Mouse (Mus musculus) intestine, postnatal 0 days (tissue): Measurements from ENCODE around the gene Ascl2. TPM values are rescaled to one million over a fixed set of nuclear protein-coding genes. Genes with fewer than 3 reads are reported as not detected.

ENCODE experiments used
- ATAC-seq: fragments of 200-750 bp; cut with Nextera tagmentation; 2 replicates; pipeline ENCODE4 v1.8.0; 2017; ENCODE audit warnings: mild to moderate bottlenecking, moderate TSS enrichment, moderate library complexity
- H3K27ac ChIP-seq: fragments of 300-500 bp; sonication (generic); 2 replicates; pipeline ENCODE4 v1.5.1; 2014; ENCODE audit warnings: mild to moderate bottlenecking, low read depth, low read length, moderate library complexity
- H3K27me3 ChIP-seq: fragments of 300-500 bp; sonication (generic); replicated peaks from 2 replicates; pipeline ENCODE4 v1.6.1; 2014; ENCODE audit warnings: low read length, mixed read lengths; ENCODE audit not compliant: control insufficient read depth, insufficient read depth
- H3K36me3 ChIP-seq: fragments of 300-500 bp; sonication (generic); 2 replicates; pipeline ENCODE4 v1.6.1; 2014; ENCODE audit warnings: mild to moderate bottlenecking, moderate library complexity; ENCODE audit not compliant: control insufficient read depth, insufficient read depth
- H3K4me1 ChIP-seq: fragments of 300-500 bp; sonication (generic); replicated peaks from 2 replicates; pipeline ENCODE4 v1.6.1; 2014; ENCODE audit warnings: antibody characterized with exemption, low read length, mixed read lengths; ENCODE audit not compliant: control insufficient read depth, insufficient read depth
- H3K4me2 ChIP-seq: fragments of 300-500 bp; sonication (generic); replicated peaks from 2 replicates; pipeline ENCODE4 v1.6.1; 2014; ENCODE audit warnings: low read depth, mild to moderate bottlenecking, moderate library complexity
- H3K4me3 ChIP-seq: fragments of 300-500 bp; sonication (generic); 2 replicates; pipeline ENCODE4 v1.5.1; 2014; ENCODE audit warnings: low read depth, low read length
- H3K9ac ChIP-seq: fragments of 300-500 bp; sonication (generic); 2 replicates; pipeline ENCODE4 v1.6.1; 2014; ENCODE audit warnings: mild to moderate bottlenecking, low read depth, low read length
- H3K9me3 ChIP-seq: fragments of 300-500 bp; sonication (generic); 2 replicates; pipeline ENCODE4 v1.6.1; 2016; ENCODE audit warnings: mixed run types; ENCODE audit not compliant: control insufficient read depth
- CTCF ChIP-seq: sonication (generic); IDR thresholded peaks from 2 replicates; pipeline ENCODE4 v1.5.1; 2016; ENCODE audit warnings: low read depth, mild to moderate bottlenecking, control low read depth, antibody characterized with exemption, moderate library complexity
- WGBS: fragments of 180-500 bp; shearing (Covaris S2); extraction: QIAGEN DNeasy Blood & Tissue Kit; methylation state at CpG from one replicate; pipeline ENCODE4 v1.1.7; 2014; 5-methylcytosine and 5-hydroxymethylcytosine counted together
- polyA plus RNA-seq: library from polyadenylated mRNA; unstranded; fragments of >200 nt; fragmentation: Nextera tagmentation; extraction: Ambion mirVana; gene quantifications from 2 replicates; pipeline ENCODE4 v1.2.1, GENCODE M21; 2015

Gene Ascl2
- polyA plus RNA-seq, 1 experiment from 2014 or later: 6.8 TPM

- Histone ChIP-seq H3K27me3 (no peaks in the 10 kb centered on the region), H3K4me1 (no peaks in the 10 kb centered on the region), H3K9me3 (no peaks in the 10 kb centered on the region), H3K27ac (no peak overlapping the region), H3K4me3 (no peak overlapping the region), H3K36me3 (no peaks in the 10 kb centered on the region), H3K4me2 (no peak overlapping the region), H3K9ac (no peak overlapping the region)
- WGBS: 30% methylated on average over 3 of the region's 3 CpGs
- peak; percentile 75 for TF ChIP-seq CTCF
- peak; percentile 54 for ATAC-seq
Observed at GRCm38 (mm10) chr7:143002679-143003078, 33.6 kb upstream of the Ascl2 start.

DNA sequence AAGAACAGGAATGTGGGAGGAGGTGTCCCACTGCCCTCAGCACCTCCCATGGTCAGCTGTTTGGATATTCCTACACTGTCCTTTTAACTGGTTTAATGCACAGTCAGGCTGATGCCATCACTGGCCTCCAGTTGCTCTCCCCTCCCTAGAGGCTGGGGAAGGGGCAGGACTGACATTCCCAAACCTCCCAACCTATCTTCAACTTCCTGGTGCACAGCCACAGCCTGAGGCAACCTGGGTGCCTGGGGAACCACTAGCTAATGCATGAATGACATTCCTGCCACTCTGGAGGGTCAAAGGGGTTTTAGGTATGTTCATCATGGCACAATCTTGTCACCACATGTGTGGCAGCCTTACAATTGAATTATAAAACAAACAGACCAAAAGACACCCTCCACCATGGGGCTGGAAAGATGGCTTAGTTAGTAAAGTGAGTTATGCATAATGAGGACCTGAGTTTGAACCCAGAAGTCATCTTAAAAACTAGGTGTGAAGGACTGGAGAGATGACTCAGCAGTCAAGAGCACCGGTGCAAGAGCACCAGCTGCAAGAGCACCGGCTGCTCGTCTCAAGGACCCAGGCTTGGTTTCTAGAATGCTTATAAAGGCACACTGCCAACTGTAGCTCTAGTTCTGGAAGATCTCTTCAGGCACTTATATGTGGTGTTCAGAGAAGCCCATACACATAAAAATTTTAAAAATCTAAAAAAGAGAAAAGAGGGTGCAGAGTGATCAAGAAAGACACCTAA, 28.5 kb upstream of the Ascl2 start:
- H3K27me3 ChIP-seq: no peaks in the 10 kb centered on the region
- no peak overlapping the region for H3K27ac ChIP-seq
- H3K4me2 ChIP-seq: no peak overlapping the region
- 46% methylated on average over 3 of the region's 3 CpGs for whole genome bisulfite sequencing
- no peaks in the 10 kb centered on the region for H3K9me3 ChIP-seq
- H3K36me3 ChIP-seq: no peaks in the 10 kb centered on the region
- no peak for TF ChIP-seq CTCF
- no peaks in the 10 kb centered on the region for H3K4me1 ChIP-seq
- ATAC-seq: no peak
- H3K4me3 ChIP-seq: no peak overlapping the region
- H3K9ac ChIP-seq: no peak overlapping the region

DNA sequence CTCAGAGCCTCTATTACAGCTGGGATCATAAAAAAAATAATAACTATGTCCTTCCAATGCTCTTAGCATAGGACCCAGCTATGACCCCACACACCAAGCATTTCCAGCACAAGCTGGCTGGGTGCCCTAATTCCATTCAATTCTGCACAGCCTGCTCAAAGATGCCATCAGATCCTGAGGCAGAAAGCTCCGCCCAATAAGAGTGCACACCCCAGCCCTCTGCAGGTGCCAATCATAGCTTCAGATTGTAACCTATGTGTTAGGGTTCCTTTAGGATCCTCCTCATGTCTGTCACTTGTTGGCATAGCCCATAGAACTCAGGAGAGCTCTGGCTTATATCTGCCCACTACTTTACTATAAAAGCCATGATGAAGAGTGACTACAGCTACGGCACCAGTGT, 27.9 kb upstream of the Ascl2 start:
- Histone ChIP-seq H3K27me3 (no peaks in the 10 kb centered on the region), H3K9me3 (no peaks in the 10 kb centered on the region), H3K4me2 (no peak overlapping the region), H3K36me3 (no peaks in the 10 kb centered on the region), H3K4me1 (no peaks in the 10 kb centered on the region), H3K4me3 (no peak overlapping the region), H3K9ac (no peak overlapping the region), H3K27ac (no peak overlapping the region)
- no peak for ATAC-seq
- no peak for TF ChIP-seq CTCF
- 89% methylated on average over 2 of the region's 2 CpGs for WGBS

- H3K36me3 ChIP-seq: no peaks in the 10 kb centered on the region
- ATAC-seq: no peak
- no peaks in the 10 kb centered on the region for H3K27me3 ChIP-seq
- no peak overlapping the region for H3K9ac ChIP-seq
- no peak overlapping the region for H3K27ac ChIP-seq
- TF ChIP-seq CTCF: no peak
- H3K4me3 ChIP-seq: no peak overlapping the region
- no peak overlapping the region for H3K4me2 ChIP-seq
- 68% methylated on average over 3 of the region's 3 CpGs for WGBS
- no peaks in the 10 kb centered on the region for H3K4me1 ChIP-seq
- no peaks in the 10 kb centered on the region for H3K9me3 ChIP-seq
Observed at GRCm38 (mm10) chr7:142995630-142996338, 26.7 kb upstream of the Ascl2 start.

- no peaks in the 10 kb centered on the region for H3K4me1 ChIP-seq
- no peak overlapping the region for H3K4me2 ChIP-seq
- no peaks in the 10 kb centered on the region for H3K36me3 ChIP-seq
- no peak overlapping the region for H3K27ac ChIP-seq
- TF ChIP-seq CTCF: no peak
- no peaks in the 10 kb centered on the region for H3K9me3 ChIP-seq
- ATAC-seq: no peak
- no peaks in the 10 kb centered on the region for H3K27me3 ChIP-seq
- no peak overlapping the region for H3K4me3 ChIP-seq
- H3K9ac ChIP-seq: no peak overlapping the region
Observed at GRCm38 (mm10) chr7:142995004-142995403, 25.9 kb upstream of the Ascl2 start.

DNA sequence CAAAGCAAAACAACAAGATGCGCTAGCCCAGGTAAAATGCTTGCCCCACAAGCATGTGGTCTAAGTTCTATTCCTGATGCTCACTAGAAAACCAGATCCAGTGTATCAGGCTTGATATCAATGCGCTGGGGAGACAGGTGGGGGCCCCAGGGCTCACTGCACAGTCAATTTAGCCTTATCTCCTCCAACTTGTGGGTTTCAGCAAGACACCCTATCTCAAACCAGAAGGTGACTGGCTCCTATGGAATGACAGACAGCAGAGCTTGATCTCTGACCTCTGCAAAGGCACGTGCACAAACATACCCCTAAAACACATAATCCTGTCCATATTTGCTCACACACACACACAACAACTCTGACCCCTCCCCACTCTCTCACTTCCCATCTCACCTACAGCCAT, 18.7 kb upstream of the Ascl2 start:
- Histone ChIP-seq H3K4me1 (no peaks in the 10 kb centered on the region), H3K36me3 (no peaks in the 10 kb centered on the region), H3K27ac (no peak overlapping the region), H3K27me3 (no peaks in the 10 kb centered on the region), H3K9me3 (no peaks in the 10 kb centered on the region), H3K4me2 (no peak overlapping the region), H3K9ac (no peak overlapping the region), H3K4me3 (no peak overlapping the region)
- 61% methylated on average over 3 of the region's 3 CpGs for WGBS
- no peak for TF ChIP-seq CTCF
- no peak for ATAC-seq
